Mouse (Mus musculus): Measurements from ENCODE around the gene Steap2. TPM values are rescaled to one million over a fixed set of nuclear protein-coding genes. Genes with fewer than 3 reads are reported as not detected.
"Not testable (repeated sequence)": the region's sequence is repeated elsewhere in the genome, so short reads cannot be mapped to it uniquely, and the experiment has no call there.

Gene Steap2
- total RNA-seq (2015; ENCODE audit: low replicate concordance) (not detected in 2 replicates), total RNA-seq (2017; ENCODE audit: low replicate concordance) (not detected in 2 replicates)

DNA sequence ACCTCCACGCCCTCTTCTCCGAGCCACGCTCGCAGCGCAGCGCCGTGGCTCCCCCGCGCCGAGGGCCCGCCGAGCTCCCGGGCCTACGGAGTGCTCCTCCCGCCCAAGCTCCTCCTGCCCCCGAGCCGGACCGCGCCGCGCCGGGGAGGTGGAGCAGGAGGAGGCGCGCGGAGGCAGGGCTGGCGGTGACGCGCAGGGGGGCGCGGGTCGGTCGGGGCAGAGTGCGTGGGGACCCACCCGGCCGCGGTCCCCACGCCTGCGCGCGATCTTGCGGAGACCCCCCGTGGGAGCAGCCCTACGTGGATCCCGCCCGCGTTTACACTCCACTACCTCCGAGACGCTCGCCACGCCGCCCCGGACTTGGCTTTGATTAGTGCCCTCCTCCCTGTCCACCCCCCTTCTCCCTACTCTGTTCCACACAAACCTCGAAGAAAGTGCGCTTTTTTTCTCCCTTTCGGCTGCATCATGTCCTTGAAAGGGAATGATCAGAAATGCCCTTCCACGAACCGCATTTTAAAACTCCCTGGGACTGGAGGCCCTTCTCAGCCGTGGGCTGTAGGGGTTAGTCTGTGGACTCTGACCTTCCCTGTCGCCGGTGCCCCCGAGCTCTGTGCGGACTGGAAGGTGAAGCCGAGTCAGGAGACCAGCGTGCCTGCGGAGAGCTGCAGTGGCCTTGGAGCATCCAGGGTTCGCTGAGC is at the start of gene Steap2:
Gene Steap2 (minus strand): TSS at position 623 of the 698 bp plus-strand sequence.
- ATAC-seq (replicated peaks; ENCODE audit: low FRiP score, poor library complexity, severe bottlenecking), result no peak

DNA sequence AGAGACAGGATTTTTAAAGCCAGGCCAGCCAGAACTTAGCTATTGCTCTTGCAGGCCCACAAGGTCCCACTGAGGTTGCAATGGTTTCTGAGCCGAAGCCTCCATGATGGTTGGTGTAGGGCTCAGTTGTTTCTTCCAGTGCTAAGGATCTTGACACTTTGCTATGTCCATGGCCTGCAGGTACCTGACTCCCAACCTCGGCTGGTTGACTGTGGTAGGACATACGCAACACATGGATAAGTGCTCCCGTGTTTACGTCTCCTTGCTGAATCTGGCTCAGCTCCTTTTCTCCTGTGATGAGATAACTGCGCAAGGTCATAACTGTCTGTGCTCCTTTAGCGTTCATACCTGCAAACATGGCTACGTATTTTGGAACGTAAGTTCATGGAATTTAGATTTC is 40.1 kb upstream of the Steap2 start:
- ATAC-seq (replicated peaks; ENCODE audit: low FRiP score, poor library complexity, severe bottlenecking), result no peak

DNA sequence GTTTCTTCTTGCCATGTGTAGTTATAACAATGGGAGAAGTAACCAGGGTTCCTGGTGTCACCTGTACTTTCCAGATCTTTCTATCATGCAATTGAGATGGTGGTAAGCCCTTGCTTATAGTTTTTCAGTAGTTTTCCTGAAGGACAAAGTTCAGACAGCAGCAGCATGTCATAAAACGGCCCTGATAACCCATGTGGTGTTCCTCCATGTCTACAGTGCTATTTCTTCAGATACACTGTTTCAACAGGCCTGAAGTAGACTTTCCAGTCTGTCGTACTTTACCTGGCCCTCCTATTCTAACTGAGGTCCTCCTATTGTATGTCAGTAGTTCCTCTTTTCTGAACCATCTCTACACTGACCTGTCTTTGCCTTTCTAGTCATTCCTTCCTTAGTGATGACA is 38.5 kb upstream of the Steap2 start:
- ATAC-seq (replicated peaks; ENCODE audit: low FRiP score, poor library complexity, severe bottlenecking), result no peak

DNA sequence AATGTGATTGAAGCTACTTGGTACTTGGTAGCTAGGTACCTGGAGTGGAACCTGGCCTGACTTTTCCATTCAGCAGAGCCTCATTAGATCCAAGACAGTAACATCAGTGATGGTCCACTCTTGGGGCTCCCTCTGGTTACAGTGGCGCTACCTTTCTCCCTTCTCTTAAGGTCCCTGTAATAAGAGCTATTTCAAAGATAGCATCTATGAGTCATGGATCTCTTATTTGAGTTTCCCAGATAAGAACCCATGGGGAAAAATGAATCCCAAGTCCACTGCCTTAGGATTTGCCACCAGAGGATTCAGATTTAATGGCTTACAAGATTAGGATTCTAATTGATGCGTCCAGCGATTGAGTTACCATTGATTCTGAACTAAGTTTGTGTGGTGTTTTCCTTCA is 37.8 kb upstream of the Steap2 start:
- ATAC-seq (replicated peaks; ENCODE audit: low FRiP score, poor library complexity, severe bottlenecking), result no peak

DNA sequence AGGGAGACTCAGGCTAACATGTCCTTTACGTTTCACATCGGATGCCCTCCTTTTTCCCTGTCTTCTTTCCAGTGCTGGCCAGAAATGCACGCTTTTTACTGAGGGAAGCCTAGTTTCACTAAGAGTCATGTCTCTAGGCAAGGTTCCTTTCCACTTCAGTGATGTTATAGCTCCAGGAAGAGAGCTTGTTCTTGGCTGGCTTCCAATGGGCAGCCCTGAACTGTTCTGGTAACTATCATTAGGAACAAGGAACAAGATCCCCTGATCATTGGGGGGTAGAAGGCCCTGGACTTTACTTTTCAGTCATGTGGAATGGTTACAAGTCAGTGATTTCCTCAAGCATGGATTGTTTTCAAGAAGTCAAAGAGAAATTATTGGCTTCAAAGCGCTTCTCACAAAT is 35.5 kb upstream of the Steap2 start:
- no peak for ATAC-seq (replicated peaks; ENCODE audit: low FRiP score, poor library complexity, severe bottlenecking)

DNA sequence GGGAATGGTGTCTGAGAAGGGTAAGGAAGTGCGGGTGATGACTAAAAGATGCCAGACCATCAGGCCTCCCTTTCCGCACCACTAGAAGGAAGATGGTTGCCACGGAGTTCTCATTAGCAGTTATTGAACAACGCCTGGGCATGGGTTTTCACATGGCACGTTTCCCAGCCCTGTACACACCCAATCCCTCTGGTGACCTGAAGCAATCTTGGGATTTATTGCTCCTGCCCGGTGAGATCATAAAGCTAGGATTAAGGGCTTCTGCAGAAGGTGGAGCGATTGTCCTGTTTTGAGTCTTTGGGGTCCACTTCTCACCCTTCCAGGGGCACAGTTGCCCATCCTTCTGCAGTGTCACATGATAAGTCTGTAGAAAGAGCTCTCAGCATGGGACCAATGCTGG is 27.8 kb upstream of the Steap2 start:
- no peak for ATAC-seq (replicated peaks; ENCODE audit: low FRiP score, poor library complexity, severe bottlenecking)

DNA sequence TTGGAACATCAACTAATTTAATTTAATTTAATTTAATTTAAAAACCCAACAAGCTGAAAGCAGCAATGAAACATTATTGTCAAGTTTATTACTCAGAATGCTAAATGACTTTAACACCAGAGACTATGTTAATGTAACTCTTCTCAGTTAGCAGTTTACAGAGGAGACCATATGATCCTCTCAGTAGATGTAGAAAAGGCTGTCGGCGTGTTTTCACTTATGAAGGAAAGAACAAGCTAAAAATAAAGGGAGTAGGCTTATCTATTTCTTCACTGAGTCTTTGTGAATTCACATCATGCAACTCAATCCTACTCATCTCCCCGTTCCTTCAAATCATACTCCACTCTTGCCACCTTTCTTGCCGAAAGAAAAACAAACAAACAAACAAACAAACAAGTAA is 16.7 kb upstream of the Steap2 start:
- ATAC-seq (replicated peaks; ENCODE audit: low FRiP score, poor library complexity, severe bottlenecking), result no peak

DNA sequence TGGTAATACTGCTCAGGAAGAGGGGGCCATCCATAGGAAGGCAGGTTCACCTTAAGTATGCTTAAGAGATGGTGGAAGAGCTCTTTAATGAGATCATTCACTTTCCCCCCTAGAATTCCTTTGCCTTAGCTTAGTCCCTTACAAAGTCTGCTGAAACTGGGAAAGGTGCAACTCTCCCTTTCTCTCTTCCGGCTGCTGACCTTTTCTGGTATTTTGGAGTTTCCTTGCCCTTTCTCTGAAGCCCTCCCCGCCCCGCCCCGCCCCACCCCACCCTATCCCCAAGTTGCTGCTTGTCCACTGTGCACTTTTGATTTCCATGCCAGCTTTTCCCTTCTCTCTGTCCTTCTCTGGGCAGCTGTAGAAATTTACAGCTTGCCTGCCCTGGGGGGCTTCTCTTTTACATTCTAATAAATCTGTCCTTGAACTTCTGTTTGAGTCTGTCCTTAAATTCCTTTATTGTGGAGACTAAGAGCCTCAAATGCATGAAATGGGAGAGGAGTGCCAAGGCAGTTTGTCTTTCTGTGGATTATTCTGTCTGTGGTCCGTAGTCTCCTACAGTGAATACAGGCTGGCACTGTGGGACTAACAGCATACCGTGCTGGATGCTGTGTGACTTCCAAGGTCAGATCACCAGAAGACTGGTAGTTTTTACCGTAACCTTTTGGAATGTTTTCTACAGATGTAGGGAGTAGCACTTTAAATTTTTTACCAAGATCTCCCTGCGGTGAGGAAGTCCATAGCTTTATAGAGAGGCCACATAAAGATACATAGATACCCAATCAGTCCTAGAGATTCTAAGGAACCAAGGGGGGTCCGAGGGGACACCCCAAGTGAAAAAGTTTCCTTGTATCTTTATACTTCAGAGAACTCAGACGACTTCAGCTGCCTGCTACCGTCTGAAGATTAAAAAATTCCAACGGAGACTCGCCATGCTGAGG is 13.2 kb upstream of the Steap2 start:
- ATAC-seq (replicated peaks; ENCODE audit: low FRiP score, poor library complexity, severe bottlenecking), result no peak

DNA sequence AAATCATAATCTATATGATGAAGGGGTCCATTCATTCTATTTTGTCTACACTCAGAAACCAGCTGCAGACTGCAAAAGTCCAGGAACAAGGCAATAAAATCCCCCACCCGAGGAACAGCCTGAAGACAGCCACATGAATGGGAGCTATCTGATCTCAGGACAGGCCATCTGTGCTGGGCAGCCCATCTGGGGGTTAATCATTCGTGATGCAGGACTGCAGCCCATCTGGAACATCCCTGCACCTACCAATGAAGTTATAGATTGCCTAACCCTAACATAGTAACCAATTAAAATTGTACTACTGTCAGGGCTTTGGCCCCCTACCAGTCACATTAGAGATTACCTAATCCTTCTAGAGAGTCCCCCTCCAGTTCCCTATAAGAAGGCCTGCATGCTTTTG is 10.6 kb upstream of the Steap2 start:
- no peak for ATAC-seq (replicated peaks; ENCODE audit: low FRiP score, poor library complexity, severe bottlenecking)

DNA sequence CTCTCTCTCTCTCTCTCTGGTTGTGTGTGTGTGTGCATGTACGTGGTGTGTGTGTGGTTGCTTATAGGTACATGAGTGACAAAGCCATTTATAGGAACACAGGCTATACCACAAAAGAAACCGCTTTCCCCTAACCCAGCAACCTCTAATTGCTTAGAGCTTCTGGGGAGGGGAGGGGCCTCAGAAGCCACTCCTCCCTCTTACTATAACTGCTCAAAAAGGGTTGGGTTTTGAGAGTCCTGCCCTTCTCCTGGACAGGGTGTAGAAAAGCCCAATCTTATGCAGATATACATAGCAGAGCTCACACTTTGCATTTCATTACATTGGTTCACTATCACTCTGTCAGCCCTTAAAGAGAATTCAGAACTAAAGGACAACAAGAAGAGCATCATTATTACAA is 6.0 kb upstream of the Steap2 start:
- no peak for ATAC-seq (replicated peaks; ENCODE audit: low FRiP score, poor library complexity, severe bottlenecking)

DNA sequence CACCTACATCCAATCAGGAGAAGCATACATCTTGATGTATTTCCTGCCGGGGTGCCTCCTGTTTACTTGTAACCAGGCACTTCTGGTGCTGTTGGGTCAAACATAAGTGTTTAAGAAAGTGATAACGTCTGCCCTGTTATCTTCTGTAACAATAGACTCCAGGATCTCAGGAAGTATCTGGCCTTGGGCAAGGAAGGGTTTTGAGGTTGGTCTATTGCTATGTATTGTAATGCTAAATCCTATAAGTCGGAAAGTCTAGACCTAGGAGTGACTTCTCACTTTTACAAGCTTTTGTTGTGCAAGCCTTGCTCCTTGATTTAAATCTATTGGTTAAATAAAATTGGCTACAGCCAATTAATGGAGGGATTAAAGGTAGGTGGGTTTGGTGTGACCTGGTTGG is 4.5 kb upstream of the Steap2 start:
- no peak for ATAC-seq (replicated peaks; ENCODE audit: low FRiP score, poor library complexity, severe bottlenecking)

DNA sequence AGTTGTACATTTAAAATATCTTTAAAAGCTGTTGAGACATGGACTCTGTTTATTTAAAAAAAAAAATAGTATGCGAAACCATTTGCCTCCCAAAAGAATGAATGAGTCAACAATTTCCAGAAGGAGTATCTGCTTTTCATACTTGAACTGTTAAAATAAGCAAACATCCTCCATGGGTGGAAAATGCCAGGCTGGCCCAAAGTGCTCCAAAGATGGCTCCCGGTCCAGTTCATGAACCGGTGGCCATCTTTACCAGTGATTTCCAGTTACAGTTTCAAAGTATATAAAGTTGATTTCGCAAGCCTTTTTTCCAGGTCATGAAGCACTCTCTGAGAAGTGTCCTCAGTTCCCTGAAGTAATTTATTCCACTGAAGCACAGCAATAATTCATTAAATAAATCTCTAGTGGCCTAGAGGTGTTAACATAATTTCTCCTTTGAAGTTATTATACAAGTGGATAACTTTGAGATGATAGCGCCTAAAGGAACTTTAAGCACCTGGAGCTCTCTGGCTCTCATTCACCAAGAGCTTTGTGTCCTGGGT is 1.1 kb upstream of the Steap2 start:
- no peak for ATAC-seq (replicated peaks; ENCODE audit: low FRiP score, poor library complexity, severe bottlenecking)

DNA sequence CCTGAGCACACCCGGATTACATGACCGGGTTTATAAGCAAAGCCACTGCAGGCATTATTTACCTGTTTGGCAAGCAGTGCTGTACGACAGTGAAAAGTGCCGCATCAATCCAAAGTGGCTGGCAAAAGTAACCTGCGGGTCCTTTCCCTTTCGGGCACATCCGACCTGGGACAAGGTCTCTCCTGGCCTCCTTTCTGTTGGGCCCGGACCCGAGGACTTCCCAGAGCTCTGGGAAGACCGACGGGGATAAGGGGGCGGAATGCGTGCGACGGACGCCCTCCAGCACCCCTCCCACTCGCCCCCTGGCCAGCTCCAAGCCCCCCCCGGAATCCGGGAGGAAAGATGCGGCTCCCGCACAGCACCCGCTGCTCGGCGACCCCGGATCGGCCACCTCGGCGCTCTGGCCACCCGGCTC is 830 bp downstream of the Steap2 start:
- no peak for ATAC-seq (replicated peaks; ENCODE audit: low FRiP score, poor library complexity, severe bottlenecking)

DNA sequence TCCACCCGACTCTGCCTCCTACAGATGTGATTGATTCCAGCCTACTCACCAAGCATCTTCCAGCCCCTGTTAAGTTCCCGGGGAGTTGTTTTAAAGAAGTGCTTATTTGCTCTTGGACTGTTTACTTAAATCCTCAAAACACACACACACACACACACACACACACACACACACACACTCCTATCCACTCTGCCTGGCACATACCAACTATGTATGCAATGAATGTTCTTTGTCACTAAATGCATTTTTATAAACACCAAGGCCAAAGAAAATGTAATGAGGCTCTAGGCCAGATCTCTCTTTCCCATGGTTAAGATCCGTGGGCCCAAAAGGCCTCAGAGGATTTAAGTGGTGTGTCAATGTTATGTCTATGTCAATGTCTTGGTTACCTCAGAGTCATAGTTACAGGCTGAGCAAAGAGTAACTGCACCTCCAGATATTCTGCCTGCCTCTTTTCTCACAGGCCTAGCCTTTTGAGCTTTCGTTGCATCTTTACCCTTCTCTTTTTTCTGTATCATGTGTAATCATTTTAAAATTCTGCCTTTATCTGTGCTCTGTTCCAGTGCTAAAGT is 2.1 kb downstream of the Steap2 start:
- no peak for ATAC-seq (replicated peaks; ENCODE audit: low FRiP score, poor library complexity, severe bottlenecking)

DNA sequence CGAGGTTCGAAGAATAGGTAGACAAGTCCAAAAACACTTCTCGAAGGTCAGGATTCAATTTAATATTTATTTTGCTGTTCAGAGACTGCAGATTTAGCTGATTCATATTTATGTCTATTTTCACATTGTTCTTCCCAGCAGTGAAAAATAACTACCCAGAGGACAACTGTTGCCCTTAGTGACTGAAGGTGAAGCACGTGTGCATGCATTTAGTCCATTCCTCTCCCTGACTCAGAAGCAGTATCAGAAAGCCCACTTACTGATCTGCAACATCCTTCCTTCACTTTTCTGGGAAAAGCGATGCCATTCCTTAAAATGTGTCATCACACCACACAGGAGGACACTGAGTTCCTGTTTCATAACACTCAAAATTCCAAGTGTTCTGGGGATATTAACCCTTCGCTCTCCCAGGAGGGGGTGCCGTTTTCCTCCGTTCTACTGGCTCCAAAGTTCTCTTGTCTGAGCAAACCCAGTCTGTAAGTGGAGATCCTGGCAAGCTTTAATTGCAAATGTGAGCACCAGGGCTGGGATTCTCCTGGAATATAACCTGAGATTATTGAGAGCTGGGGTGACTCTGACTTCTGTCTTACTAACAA is 5.3 kb downstream of the Steap2 start:
- no peak for ATAC-seq (replicated peaks; ENCODE audit: low FRiP score, poor library complexity, severe bottlenecking)

DNA sequence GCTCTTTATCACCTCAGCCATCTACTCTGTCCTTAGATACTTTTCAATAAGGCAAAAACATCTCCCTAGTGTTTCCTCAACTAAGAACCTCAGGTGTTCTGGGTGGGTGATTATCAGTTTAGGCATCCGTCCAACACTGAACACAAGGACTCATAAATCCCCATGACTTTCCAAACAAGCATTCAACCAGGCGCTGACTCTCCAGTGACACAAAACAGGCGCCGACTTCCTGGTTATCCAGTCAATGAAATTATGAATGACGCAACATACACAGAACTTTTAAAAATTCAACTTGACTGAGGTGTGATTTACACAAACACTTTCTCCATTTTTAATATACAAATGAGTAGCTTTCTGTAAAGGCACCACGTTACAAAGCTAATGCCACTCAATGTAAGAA is 6.2 kb downstream of the Steap2 start:
- ATAC-seq (replicated peaks; ENCODE audit: low FRiP score, poor library complexity, severe bottlenecking), result no peak

DNA sequence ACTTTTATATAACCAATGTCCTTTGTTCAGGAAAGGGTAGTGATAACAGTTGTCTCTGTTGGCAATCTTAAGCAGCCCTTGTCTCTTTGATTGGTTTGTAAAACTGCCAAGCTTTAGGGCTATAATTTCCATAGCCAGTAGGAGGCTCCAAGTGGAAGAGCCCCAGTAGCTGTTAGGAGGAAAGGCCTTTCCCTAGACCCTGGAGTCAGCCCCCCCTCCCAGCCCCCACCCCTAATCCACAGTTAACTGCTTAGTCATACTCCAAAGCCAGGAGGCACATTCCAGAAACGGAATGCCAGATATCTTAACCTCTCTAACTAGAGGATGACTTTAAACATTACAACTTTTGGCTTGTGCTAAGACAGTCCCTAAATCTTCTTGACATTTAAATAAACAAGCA is 7.4 kb downstream of the Steap2 start:
- ATAC-seq (replicated peaks; ENCODE audit: low FRiP score, poor library complexity, severe bottlenecking), result no peak

DNA sequence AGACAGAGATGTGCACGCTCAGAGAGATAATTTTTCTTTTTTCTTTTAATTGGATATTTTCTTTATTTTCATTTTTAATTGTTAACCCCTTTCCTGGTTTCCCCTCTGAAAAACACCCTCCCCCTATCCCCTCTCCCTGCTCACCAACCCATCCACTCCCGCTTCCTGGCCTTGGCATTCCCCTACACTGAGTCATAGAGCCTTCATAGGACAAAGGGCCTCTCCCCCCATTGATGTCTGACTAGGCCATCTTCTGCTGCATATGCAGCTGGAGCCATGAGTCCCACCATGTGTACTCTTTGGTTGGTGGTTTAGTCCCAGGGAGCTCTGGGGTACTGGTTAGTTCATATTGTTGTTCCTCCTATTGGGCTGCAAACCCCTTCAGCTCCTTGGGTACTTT is 9.4 kb downstream of the Steap2 start:
- not testable (repeated sequence) for ATAC-seq (replicated peaks; ENCODE audit: low FRiP score, poor library complexity, severe bottlenecking)

DNA sequence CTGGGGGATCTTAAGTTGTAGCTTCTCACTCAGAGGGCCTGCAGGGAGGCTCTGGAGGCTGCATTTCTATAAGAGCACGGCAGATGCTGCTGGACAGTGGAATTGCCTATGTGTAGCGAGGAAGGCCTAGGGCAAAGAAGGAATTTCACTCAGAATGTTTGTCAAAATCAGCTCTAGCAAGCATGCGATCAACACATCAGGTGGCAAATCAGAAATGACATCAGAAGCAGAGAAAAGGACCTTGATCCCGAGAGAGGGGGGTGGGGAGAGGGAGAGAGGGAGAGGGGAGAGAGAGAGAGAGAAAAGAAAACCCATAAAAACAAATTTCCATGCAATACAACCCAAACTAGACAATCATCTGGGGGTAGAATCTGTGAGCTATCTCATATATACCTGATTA is 11.1 kb downstream of the Steap2 start:
- no peak for ATAC-seq (replicated peaks; ENCODE audit: low FRiP score, poor library complexity, severe bottlenecking)

DNA sequence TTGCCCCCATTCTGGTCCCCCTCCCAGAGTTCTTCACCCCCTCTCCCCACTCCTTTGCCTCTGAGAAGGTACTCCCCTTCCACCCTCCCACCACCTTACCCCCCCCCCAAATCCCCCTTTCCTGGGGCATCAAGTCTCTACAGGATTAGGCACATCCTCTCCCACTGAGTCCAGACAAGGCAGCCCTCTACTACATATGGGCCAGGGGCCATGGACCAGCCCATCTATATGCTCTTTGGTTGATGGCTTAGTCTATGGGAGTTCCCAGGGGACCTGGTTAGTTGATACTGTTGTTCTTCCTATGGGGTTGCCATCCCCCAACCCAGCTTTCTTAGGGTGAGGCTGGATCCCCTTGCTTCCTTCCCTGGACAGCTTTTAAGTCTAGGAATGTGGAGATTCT is 14.9 kb downstream of the Steap2 start:
- ATAC-seq (replicated peaks; ENCODE audit: low FRiP score, poor library complexity, severe bottlenecking), result no peak
